Mouse (Mus musculus): ENCODE measurements around the gene Gm14151. TPM values are rescaled to one million over a fixed set of nuclear protein-coding genes. Genes with fewer than 3 reads are reported as not detected.
"Not testable (repeated sequence)": the region's sequence is repeated elsewhere in the genome, so short reads cannot be mapped to it uniquely, and the experiment has no call there.

Gm14151 gene
- polyA plus RNA-seq (2014; fragmentation: Nextera tagmentation; extraction: Ambion mirVana) = not detected in 2 replicates

- H3K36me3 ChIP-seq (ENCODE audit: control insufficient read depth, insufficient read depth, low read length); H3K9ac ChIP-seq (replicated peaks; ENCODE audit: low read depth, low read length); H3K9me3 ChIP-seq (ENCODE audit: control insufficient read depth, low read depth, low read length); H3K4me3 ChIP-seq (ENCODE audit: low read depth, low read length); H3K27ac ChIP-seq (ENCODE audit: low read length); ATAC-seq (ENCODE audit: insufficient number of reproducible peaks, insufficient read depth, low FRiP score, low read depth); H3K4me1 ChIP-seq (ENCODE audit: control insufficient read depth, insufficient read depth, low read length); H3K27me3 ChIP-seq (ENCODE audit: control insufficient read depth, insufficient read depth, low read length); H3K4me2 ChIP-seq (replicated peaks; ENCODE audit: low read depth, low read length): not testable (repeated sequence)
- WGBS = no CpG with 5 or more reads among the region's 3 CpGs
These were observed at the start of gene Gm14151 for GRCm38 (mm10) chr2:151092250-151092649. Gene Gm14151, minus strand, starts transcription at chr2:151092350.

- H3K4me2 ChIP-seq (replicated peaks; ENCODE audit: low read depth, low read length); H3K36me3 ChIP-seq (ENCODE audit: control insufficient read depth, insufficient read depth, low read length); H3K9me3 ChIP-seq (ENCODE audit: control insufficient read depth, low read depth, low read length); H3K4me1 ChIP-seq (ENCODE audit: control insufficient read depth, insufficient read depth, low read length); H3K27ac ChIP-seq (ENCODE audit: low read length); ATAC-seq (ENCODE audit: insufficient number of reproducible peaks, insufficient read depth, low FRiP score, low read depth); H3K4me3 ChIP-seq (ENCODE audit: low read depth, low read length); H3K9ac ChIP-seq (replicated peaks; ENCODE audit: low read depth, low read length); H3K27me3 ChIP-seq (ENCODE audit: control insufficient read depth, insufficient read depth, low read length): not testable (repeated sequence)
- WGBS = no CpG with 5 or more reads among the region's 3 CpGs
These were observed 5.8 kb upstream of the Gm14151 start, which contains the start of gene Gm14147 for GRCm38 (mm10) chr2:151097945-151098344. Gene Gm14147, plus strand, starts transcription at chr2:151098245.

- Histone ChIP-seq H3K4me3 (ENCODE audit: low read depth, low read length) (no peak overlapping the region), H3K9ac (replicated peaks; ENCODE audit: low read depth, low read length) (no peak overlapping the region), H3K4me1 (ENCODE audit: control insufficient read depth, insufficient read depth, low read length) (no peaks in the 10 kb centered on the region), H3K36me3 (ENCODE audit: control insufficient read depth, insufficient read depth, low read length) (no peaks in the 10 kb centered on the region), H3K4me2 (replicated peaks; ENCODE audit: low read depth, low read length) (no peak overlapping the region), H3K27me3 (ENCODE audit: control insufficient read depth, insufficient read depth, low read length) (no peaks in the 10 kb centered on the region), H3K27ac (ENCODE audit: low read length) (no peak overlapping the region), H3K9me3 (ENCODE audit: control insufficient read depth, low read depth, low read length) (no peaks in the 10 kb centered on the region)
- ATAC-seq (ENCODE audit: insufficient number of reproducible peaks, insufficient read depth, low FRiP score, low read depth) = peak; percentile 18; the same call in 1 of the 2 replicates
- 61% methylated on average over 1 of the region's 1 CpGs for WGBS
These were observed 35.5 kb downstream of the Gm14151 start for GRCm38 (mm10) chr2:151056637-151057036.

DNA sequence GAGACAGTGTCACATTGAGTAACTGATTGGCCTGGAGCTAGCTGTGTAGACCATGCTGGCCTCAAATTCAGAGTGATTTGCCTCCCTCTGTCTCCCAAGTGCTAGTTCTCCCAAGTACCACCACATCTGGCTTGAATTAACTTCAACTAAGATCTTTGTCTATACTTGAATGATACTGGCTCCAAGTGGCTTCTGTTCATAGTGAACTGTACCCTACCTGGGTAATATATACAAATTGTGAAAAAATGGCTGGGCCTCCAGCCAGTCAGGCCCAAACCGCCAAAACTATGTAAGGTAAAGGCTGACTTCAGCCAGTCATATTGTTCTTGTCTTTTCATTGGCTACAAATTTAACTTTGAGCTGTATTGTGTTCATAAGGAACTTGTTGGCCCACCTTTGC lies 51.7 kb downstream of the Gm14151 start:
- WGBS = 84% methylated on average over 1 of the region's 1 CpGs
- H3K9ac ChIP-seq (replicated peaks; ENCODE audit: low read depth, low read length) = no peak overlapping the region
- H3K4me1 ChIP-seq (ENCODE audit: control insufficient read depth, insufficient read depth, low read length) = peaks cover 8% of the 10 kb centered on the region
- H3K36me3 ChIP-seq (ENCODE audit: control insufficient read depth, insufficient read depth, low read length) = no peaks in the 10 kb centered on the region
- ATAC-seq (ENCODE audit: insufficient number of reproducible peaks, insufficient read depth, low FRiP score, low read depth) = no peak
- H3K4me2 ChIP-seq (replicated peaks; ENCODE audit: low read depth, low read length) = no peak overlapping the region
- H3K4me3 ChIP-seq (ENCODE audit: low read depth, low read length) = no peak overlapping the region
- H3K27me3 ChIP-seq (ENCODE audit: control insufficient read depth, insufficient read depth, low read length) = no peaks in the 10 kb centered on the region
- no peak overlapping the region for H3K27ac ChIP-seq (ENCODE audit: low read length)
- H3K9me3 ChIP-seq (ENCODE audit: control insufficient read depth, low read depth, low read length) = no peaks in the 10 kb centered on the region

DNA sequence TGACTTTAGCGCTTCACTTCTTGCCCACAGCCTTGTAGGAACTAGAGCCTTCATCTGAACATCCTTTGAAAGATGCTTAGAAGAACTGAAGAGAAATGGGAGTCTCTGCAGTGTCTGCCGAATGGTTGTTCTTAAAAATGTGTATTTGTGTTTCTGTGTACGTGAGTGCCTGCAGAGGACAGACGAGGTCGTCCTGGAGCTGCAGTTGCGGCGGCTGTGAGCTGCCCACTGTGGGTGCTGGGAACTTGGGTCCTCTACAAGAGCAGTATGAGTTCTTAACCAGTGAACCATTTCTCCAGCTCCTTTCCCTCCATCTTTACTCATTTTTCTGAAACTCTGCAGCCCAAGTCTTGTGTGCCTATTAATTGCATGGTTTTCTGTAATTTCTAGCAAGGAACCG lies 52.4 kb downstream of the Gm14151 start:
- H3K9me3 ChIP-seq (ENCODE audit: control insufficient read depth, low read depth, low read length) = no peaks in the 10 kb centered on the region
- H3K4me1 ChIP-seq (ENCODE audit: control insufficient read depth, insufficient read depth, low read length) = peaks cover 8% of the 10 kb centered on the region
- WGBS = 47% methylated on average over 8 of the region's 8 CpGs
- peak overlapping the region; percentile 64 for H3K4me2 ChIP-seq (replicated peaks; ENCODE audit: low read depth, low read length)
- H3K36me3 ChIP-seq (ENCODE audit: control insufficient read depth, insufficient read depth, low read length) = no peaks in the 10 kb centered on the region
- ATAC-seq (ENCODE audit: insufficient number of reproducible peaks, insufficient read depth, low FRiP score, low read depth) = 0 out of 2 replicates have a peak, but pooled peaks have one; percentile 3
- peak overlapping the region; percentile 69 for H3K9ac ChIP-seq (replicated peaks; ENCODE audit: low read depth, low read length)
- peak overlapping the region; percentile 76 for H3K4me3 ChIP-seq (ENCODE audit: low read depth, low read length)
- H3K27me3 ChIP-seq (ENCODE audit: control insufficient read depth, insufficient read depth, low read length) = no peaks in the 10 kb centered on the region
- no peak overlapping the region for H3K27ac ChIP-seq (ENCODE audit: low read length)

- H3K27ac ChIP-seq (ENCODE audit: low read length) = peak within 1 kb of the TSS; percentile 77
- H3K9me3 ChIP-seq (ENCODE audit: control insufficient read depth, low read depth, low read length) = no peaks in the 10 kb centered on the region
- peak; percentile 95 for ATAC-seq (ENCODE audit: insufficient number of reproducible peaks, insufficient read depth, low FRiP score, low read depth)
- H3K4me2 ChIP-seq (replicated peaks; ENCODE audit: low read depth, low read length) = peak within 1 kb of the TSS; percentile 64
- WGBS = under 1% methylated on average over 30 of the region's 34 CpGs
- H3K4me3 ChIP-seq (ENCODE audit: low read depth, low read length) = peak within 1 kb of the TSS; percentile 76
- no peaks in the 10 kb centered on the region for H3K27me3 ChIP-seq (ENCODE audit: control insufficient read depth, insufficient read depth, low read length)
- peaks cover 8% of the 10 kb centered on the region for H3K4me1 ChIP-seq (ENCODE audit: control insufficient read depth, insufficient read depth, low read length)
- H3K36me3 ChIP-seq (ENCODE audit: control insufficient read depth, insufficient read depth, low read length) = no peaks in the 10 kb centered on the region
- peak within 1 kb of the TSS; percentile 82 for H3K9ac ChIP-seq (replicated peaks; ENCODE audit: low read depth, low read length)
These were observed 52.9 kb downstream of the Gm14151 start, which contains the start of the genes Ninl and Nanp for GRCm38 (mm10) chr2:151039232-151039695. Gene Ninl, minus strand, starts transcription at chr2:151039382. Gene Nanp, minus strand, starts transcription at chr2:151039398.

- H3K4me1 ChIP-seq (ENCODE audit: control insufficient read depth, insufficient read depth, low read length) = peaks cover 8% of the 10 kb centered on the region
- peak overlapping the region; percentile 64 for H3K4me2 ChIP-seq (replicated peaks; ENCODE audit: low read depth, low read length)
- H3K27me3 ChIP-seq (ENCODE audit: control insufficient read depth, insufficient read depth, low read length) = no peaks in the 10 kb centered on the region
- H3K36me3 ChIP-seq (ENCODE audit: control insufficient read depth, insufficient read depth, low read length) = no peaks in the 10 kb centered on the region
- peak overlapping the region; percentile 76 for H3K4me3 ChIP-seq (ENCODE audit: low read depth, low read length)
- WGBS = 0% methylated on average over 25 of the region's 30 CpGs
- H3K9me3 ChIP-seq (ENCODE audit: control insufficient read depth, low read depth, low read length) = no peaks in the 10 kb centered on the region
- ATAC-seq (ENCODE audit: insufficient number of reproducible peaks, insufficient read depth, low FRiP score, low read depth) = peak; percentile 55
- peak overlapping the region; percentile 82 for H3K9ac ChIP-seq (replicated peaks; ENCODE audit: low read depth, low read length)
- H3K27ac ChIP-seq (ENCODE audit: low read length) = peak overlapping the region; percentile 77
These were observed 53.3 kb downstream of the Gm14151 start for GRCm38 (mm10) chr2:151038811-151039222.

- 59% methylated on average over 18 of the region's 18 CpGs for WGBS
- Histone ChIP-seq H3K9ac (replicated peaks; ENCODE audit: low read depth, low read length) (peak overlapping the region; percentile 82), H3K27ac (ENCODE audit: low read length) (peak overlapping the region; percentile 6; the same call in 1 of the 2 replicates), H3K4me1 (ENCODE audit: control insufficient read depth, insufficient read depth, low read length) (peaks cover 8% of the 10 kb centered on the region), H3K4me2 (replicated peaks; ENCODE audit: low read depth, low read length) (peak overlapping the region; percentile 64), H3K4me3 (ENCODE audit: low read depth, low read length) (peak overlapping the region; percentile 76), H3K27me3 (ENCODE audit: control insufficient read depth, insufficient read depth, low read length) (no peaks in the 10 kb centered on the region), H3K9me3 (ENCODE audit: control insufficient read depth, low read depth, low read length) (no peaks in the 10 kb centered on the region), H3K36me3 (ENCODE audit: control insufficient read depth, insufficient read depth, low read length) (no peaks in the 10 kb centered on the region)
- ATAC-seq (ENCODE audit: insufficient number of reproducible peaks, insufficient read depth, low FRiP score, low read depth) = 0 out of 2 replicates have a peak, but pooled peaks have one; percentile 34
These were observed 54.1 kb downstream of the Gm14151 start for GRCm38 (mm10) chr2:151037876-151038552.
